Mouse (Mus musculus): ENCODE measurements around the gene Mlec.
"Not testable (repeated sequence)": the region's sequence is repeated elsewhere in the genome, so short reads cannot be mapped to it uniquely, and the experiment has no call there.

Gene Mlec

GRCm38 (mm10) chr5:115150991-115151390, 7.0 kb downstream of the Mlec start:
- DNase-seq: no peak

- DNase-seq: no peak
Measured at GRCm38 (mm10) chr5:115149675-115150459, 8.1 kb downstream of the Mlec start.

GRCm38 (mm10) chr5:115148872-115149271, 9.1 kb downstream of the Mlec start:
- not testable (repeated sequence) for DNase-seq

- no peak for DNase-seq
Measured at GRCm38 (mm10) chr5:115148378-115148777, 9.6 kb downstream of the Mlec start.

GRCm38 (mm10) chr5:115147388-115147787, 10.6 kb downstream of the Mlec start:
- no peak for DNase-seq

GRCm38 (mm10) chr5:115146747-115147130, 11.2 kb downstream of the Mlec start:
- no peak for DNase-seq

- no peak for DNase-seq
Measured at GRCm38 (mm10) chr5:115145976-115146746, 11.8 kb downstream of the Mlec start.

- no peak for DNase-seq
Measured at GRCm38 (mm10) chr5:115145253-115145968, 12.6 kb downstream of the Mlec start.

- no peak for DNase-seq
Measured at GRCm38 (mm10) chr5:115144471-115144870, 13.5 kb downstream of the Mlec start.

- DNase-seq: peak; percentile 55
Measured at GRCm38 (mm10) chr5:115143552-115143951, 14.4 kb downstream of the Mlec start.

GRCm38 (mm10) chr5:115142166-115142697, 15.7 kb downstream of the Mlec start:
- DNase-seq: no peak

- no peak for DNase-seq
Measured at GRCm38 (mm10) chr5:115140726-115141125, 17.3 kb downstream of the Mlec start.

GRCm38 (mm10) chr5:115139124-115139523, 18.9 kb downstream of the Mlec start:
- DNase-seq: no peak

GRCm38 (mm10) chr5:115134234-115135165, 23.5 kb downstream of the Mlec start, which contains the start of gene Unc119b:
Unc119b (minus strand) TSS chr5:115134975.
- DNase-seq: peak; percentile 90

GRCm38 (mm10) chr5:115133358-115134066, 24.5 kb downstream of the Mlec start:
- DNase-seq: peak; percentile 21

GRCm38 (mm10) chr5:115132465-115132864, 25.5 kb downstream of the Mlec start:
- no peak for DNase-seq

- no peak for DNase-seq
Measured at GRCm38 (mm10) chr5:115129328-115129727, 28.7 kb downstream of the Mlec start.

GRCm38 (mm10) chr5:115127421-115128179, 30.4 kb downstream of the Mlec start:
- peak; percentile 68 for DNase-seq

- peak; percentile 48 for DNase-seq
Measured at GRCm38 (mm10) chr5:115126578-115127312, 31.2 kb downstream of the Mlec start.

Measured in cerebellum, adult 9-11 months (tissue).